In the genomic region with DNA sequence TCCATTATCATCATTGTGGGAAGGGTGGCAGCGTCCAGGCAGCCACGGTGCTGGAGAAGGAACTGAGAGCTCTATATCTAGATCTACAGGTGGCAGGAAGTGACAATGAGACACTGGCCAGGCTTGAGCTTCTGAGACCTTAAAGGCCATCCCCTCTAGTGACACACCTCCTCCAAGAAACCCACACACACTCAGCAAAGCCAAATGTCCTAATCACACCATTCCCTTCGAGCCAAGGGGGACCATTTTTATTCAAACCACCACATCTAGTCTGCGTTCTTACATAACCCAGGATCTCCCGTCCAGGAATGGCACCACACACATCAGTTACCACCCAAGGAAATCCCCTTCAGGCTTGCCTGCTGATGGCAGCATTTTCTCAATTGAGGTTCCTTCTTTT, we compare ENCODE assay signal across 32 mouse cellular contexts. TPM values are rescaled to one million over a fixed set of nuclear protein-coding genes. Genes with fewer than 3 reads are reported as not detected.
"Had no signal": no experiment of that assay in that cellular context is flagged by ENCODE, and none has a peak within 500 bp of the region (broad histone marks: within the 10 kb centered on the region; RNA-seq: fewer than 3 reads in every experiment).

No protein-coding gene starts in this region.

- H3K9ac ChIP-seq: heart, embryonic 12.5 days; heart, embryonic 13.5 days; heart, embryonic 15.5 days; hindbrain, embryonic 12.5 days; hindbrain, embryonic 13.5 days; hindbrain, embryonic 14.5 days; hindbrain, embryonic 15.5 days; intestine, embryonic 15.5 days; kidney, embryonic 15.5 days had no signal

- H3K9me3 ChIP-seq: heart, embryonic 13.5 days; heart, embryonic 15.5 days; hindbrain, embryonic 13.5 days; hindbrain, embryonic 15.5 days; intestine, embryonic 15.5 days; kidney, embryonic 15.5 days had no signal

- H3K36me3 ChIP-seq: heart, embryonic 12.5 days; heart, embryonic 13.5 days; heart, embryonic 15.5 days; hindbrain, embryonic 10.5 days; hindbrain, embryonic 12.5 days; hindbrain, embryonic 13.5 days; hindbrain, embryonic 15.5 days; intestine, embryonic 15.5 days; kidney, embryonic 15.5 days had no signal

- H3K4me2 ChIP-seq: heart, embryonic 11.5 days; heart, embryonic 12.5 days; heart, embryonic 13.5 days; heart, embryonic 15.5 days; hindbrain, embryonic 12.5 days; hindbrain, embryonic 13.5 days; hindbrain, embryonic 14.5 days; hindbrain, embryonic 15.5 days; intestine, embryonic 15.5 days; kidney, embryonic 15.5 days had no signal

- DNase-seq: heart, postnatal 10 days; heart, postnatal 14 days; heart, postnatal 36 days; heart, postnatal 4 days; kidney, adult 11 months; kidney, adult 18-20 months; kidney, adult 2 months; kidney, adult 8-10 months; kidney, adult 9 months; kidney, postnatal 10 days; kidney, postnatal 14 days; kidney, postnatal 25 days; kidney, postnatal 36 days; kidney, postnatal 4 days; layer of hippocampus, adult 9-11 months; layer of hippocampus, postnatal 36 days had no signal

- H3K27me3 ChIP-seq: heart, embryonic 12.5 days; heart, embryonic 13.5 days; hindbrain, embryonic 12.5 days; hindbrain, embryonic 15.5 days; intestine, embryonic 15.5 days; kidney, embryonic 15.5 days had no signal

- H3K27ac ChIP-seq: heart, embryonic 13.5 days; heart, embryonic 15.5 days; hindbrain, embryonic 10.5 days; hindbrain, embryonic 12.5 days; hindbrain, embryonic 13.5 days; hindbrain, embryonic 14.5 days; hindbrain, embryonic 15.5 days; hindbrain, postnatal 0 days; intestine, embryonic 15.5 days; kidney, embryonic 15.5 days; kidney, postnatal 0 days; left cerebral cortex, adult 2 months had no signal

- H3K4me3 ChIP-seq: heart, embryonic 12.5 days; heart, embryonic 13.5 days; heart, embryonic 15.5 days; hindbrain, embryonic 10.5 days; hindbrain, embryonic 12.5 days; hindbrain, embryonic 13.5 days; hindbrain, embryonic 15.5 days; intestine, embryonic 15.5 days; kidney, embryonic 15.5 days; left cerebral cortex, adult 2 months had no signal

RNA-seq across cellular contexts. Expression of gene Ddo, which starts 13.3 kb away (rescaled TPM):
- total RNA-seq: hematopoietic stem cell, adult 5-6 weeks had no signal
- polyA plus RNA-seq: inflammation-experienced regulatory T-cells, adult 6 months had no signal

RNA-seq across cellular contexts. Expression of gene Mettl24, which starts 40.0 kb away (rescaled TPM):
- total RNA-seq: hematopoietic stem cell, adult 5-6 weeks; hindbrain, postnatal 0 days had no signal
- polyA plus RNA-seq: inflammation-experienced regulatory T-cells, adult 6 months had no signal
